Mouse (Mus musculus) skeletal muscle tissue, adult 2 months (tissue): ENCODE measurements around the gene Myzap.
A peak's percentile ranks its signal among the peaks of the same experiment; 100 is the strongest.
"Not testable (repeated sequence)": the region's sequence is repeated elsewhere in the genome, so short reads cannot be mapped to it uniquely, and the experiment has no call there.

Source experiments
- DNase-seq: peaks from one replicate; pipeline ENCODE4 v3.0.0-alpha.2; 2012; ENCODE audit warnings: low read depth, low spot score

The Myzap gene

DNA sequence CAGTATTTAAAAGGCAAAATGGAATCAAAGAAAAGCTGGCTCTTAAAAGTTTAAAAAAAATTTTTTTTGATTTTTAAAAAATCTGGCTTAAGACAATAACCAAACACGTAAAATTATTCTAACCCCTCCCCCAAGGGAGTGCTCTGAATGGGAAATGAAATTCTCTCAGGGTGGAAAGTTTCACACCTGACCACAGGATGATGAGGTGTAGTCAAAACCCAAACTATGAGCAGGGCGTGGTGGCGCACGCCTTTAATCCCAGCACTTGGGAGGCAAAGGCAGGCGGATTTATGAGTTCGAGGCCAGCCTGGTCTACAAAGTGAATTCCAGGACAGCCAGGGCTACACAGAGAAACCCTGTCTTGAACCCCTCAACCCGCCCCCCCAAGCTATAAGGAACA, 108.3 kb downstream of the Myzap start:
- not testable (repeated sequence) for DNase-seq

DNA sequence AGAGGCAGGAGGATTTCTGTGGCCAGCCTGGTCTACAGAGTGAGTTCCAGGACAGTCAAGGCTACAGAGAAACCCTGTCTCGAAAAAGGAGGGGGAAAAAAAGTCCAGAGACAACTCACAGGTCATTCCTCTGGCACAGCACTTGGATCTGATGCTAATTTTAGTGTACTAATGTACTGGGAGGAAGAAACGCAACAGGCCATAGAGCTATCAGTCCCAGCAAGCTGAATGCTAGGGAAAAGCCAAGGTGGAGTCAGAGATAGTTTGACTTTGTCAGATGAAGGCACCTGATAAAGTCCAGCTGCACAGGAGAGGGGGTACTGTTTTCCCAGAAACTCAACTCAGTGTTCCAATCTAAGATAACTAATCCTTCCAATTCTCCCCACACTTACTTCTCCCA, 111.9 kb downstream of the Myzap start:
- no peak for DNase-seq

- DNase-seq = no peak
These were observed 112.7 kb downstream of the Myzap start for GRCm38 (mm10) chr9:71479413-71479812.

DNA sequence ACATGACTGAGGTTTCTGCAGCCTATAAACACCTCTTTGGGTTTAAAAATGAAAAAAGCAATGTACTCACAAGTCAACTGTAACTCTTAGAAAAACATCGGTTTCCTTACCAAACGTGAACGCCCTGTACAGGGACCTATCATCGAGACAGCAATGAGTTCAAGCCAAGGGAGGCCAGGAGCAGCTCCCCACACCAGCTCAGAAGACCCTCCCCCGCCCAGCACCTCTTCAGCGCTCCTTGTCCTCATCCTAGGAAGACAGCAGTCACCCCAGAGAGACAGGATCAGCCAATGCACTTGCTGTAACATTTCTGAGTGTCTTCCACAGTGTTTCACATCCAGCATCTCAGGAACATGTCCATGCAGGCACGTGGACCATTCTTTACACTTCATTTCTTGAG, 113.6 kb downstream of the Myzap start:
- no peak for DNase-seq

DNA sequence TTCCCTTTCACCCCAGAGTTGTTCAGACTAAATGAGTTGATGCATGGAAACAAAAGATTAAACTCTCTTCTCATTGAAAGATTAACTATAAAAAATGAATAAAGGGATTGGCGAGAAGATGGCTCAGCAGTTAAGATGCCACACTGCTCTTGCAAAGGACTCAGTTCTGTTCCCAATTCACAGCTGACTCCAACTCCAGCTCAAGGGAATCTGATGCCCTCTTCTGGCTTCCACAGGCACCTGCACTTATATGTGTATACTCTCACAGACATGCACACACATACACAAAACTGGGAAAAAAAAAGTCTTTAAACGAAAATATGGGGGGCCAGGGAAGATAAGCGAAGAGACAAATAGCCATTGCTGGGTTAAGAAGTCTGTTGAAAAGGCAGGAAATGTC, 115.6 kb downstream of the Myzap start:
- no peak for DNase-seq

GRCm38 (mm10) chr9:71475536-71475935, 116.6 kb downstream of the Myzap start:
- no peak for DNase-seq

- no peak for DNase-seq
These were observed 124.7 kb downstream of the Myzap start for GRCm38 (mm10) chr9:71467434-71467833.

GRCm38 (mm10) chr9:71466111-71466510, 126.0 kb downstream of the Myzap start:
- DNase-seq = no peak

GRCm38 (mm10) chr9:71463072-71463667, 129.0 kb downstream of the Myzap start:
- no peak for DNase-seq

DNA sequence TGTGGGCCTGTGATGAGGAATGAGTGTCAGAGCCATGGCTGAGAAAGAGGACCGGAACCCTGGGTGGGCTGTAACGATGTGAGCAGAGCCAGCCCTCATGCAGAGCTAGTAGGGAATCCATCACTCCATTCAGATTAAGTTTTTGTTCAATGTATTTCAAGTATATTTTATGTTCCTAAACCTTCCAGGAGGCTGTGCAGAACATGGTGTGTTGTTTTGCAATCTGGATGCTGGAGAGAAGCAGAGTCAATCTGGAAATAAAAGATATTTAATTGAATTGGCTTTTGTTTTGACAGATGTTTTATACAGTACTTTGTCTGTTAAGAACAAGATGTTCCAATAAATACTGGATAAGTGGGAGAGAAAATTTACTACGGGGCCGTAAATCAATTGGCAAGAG, 135.4 kb downstream of the Myzap start:
- peak; percentile 29 for DNase-seq
